Mouse (Mus musculus) left cerebral cortex, postnatal 36 days (tissue): ENCODE measurements around the gene Krba1. TPM values are rescaled to one million over a fixed set of nuclear protein-coding genes. Genes with fewer than 3 reads are reported as not detected.

Experiments
- DNase-seq, 2 experiments: peaks; one replicate each; pipeline ENCODE4 v3.0.0; 2021 to 2022; ENCODE audit warnings: low spot score in 2 of 2, mixed read lengths in 1 of 2
- intact Hi-C: fragments of 180-260 bp; cut with DNase I; formaldehyde crosslinking; loops from one replicate; pipeline ENCODE4 v1.15.1; 2025
- microRNA-seq: library from miRNA; unstranded; fragments of <30 nt; microRNA quantifications from one replicate; pipeline ENCODE4 v1.2.0, GENCODE M21; 2022
- total RNA-seq, 2 experiments: library from RNA; stranded (reverse); gene quantifications; 2 replicates each; pipeline ENCODE4 v1.2.3; 2021

Krba1 gene
- total RNA-seq, 2 experiments from 2014 or later: 39.0 to 47.2 TPM

DNA sequence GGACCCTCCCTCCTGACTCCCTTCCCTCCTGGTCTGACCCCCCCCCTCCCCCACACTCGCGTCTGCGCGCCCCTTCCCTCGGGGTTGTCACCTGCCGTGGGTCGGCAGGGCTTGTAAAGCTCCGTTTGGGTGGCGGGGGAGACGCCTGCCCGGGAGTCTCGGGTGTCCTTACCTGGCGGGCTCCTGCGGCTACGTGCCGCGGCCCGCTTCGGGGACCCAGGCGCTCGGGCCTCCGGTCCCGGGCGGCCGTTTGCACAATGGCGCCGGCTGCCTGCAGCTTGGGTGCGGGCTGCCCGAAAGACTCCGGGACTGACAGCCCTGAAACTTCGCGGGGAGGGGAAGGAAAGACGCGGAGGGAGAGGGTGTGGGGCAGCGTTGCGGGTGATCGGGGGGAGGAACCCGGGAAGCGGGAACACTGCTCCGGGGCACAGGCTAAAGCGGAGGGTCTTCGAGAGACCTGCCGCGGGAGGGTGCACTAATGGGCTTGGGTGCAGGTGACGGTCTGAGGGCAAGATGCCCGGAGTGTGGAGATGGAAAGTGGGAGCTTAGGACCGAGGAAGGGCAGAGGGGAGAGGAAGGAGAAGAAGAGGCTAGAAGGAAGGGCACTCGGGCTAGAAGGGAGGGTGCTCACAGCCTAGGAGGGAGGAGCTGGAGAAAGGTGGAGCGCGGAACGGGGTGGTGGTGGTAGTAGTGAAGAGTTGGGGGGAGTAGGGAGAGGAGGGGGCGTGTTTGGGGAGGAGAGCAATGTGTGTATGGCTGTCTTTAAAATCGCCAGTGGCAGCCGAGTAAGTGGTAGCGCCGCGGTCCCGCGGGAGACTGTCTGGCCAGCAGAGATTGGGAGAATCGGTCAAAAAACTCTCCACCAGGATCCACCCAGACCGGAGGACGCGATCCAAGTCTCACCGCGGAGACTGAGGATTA, 50.1 kb downstream of the Krba1 start, which contains the start of gene Zfp467:
Zfp467 (minus strand) TSS at position 645 of the 921 bp plus-strand sequence.
- intact Hi-C loops: loop anchor here (2.0 kb wide), 1 partner anchor 49 kb away; no protein-coding TSS in a partner anchor
- peak; percentile 37 to 45 for DNase-seq

DNA sequence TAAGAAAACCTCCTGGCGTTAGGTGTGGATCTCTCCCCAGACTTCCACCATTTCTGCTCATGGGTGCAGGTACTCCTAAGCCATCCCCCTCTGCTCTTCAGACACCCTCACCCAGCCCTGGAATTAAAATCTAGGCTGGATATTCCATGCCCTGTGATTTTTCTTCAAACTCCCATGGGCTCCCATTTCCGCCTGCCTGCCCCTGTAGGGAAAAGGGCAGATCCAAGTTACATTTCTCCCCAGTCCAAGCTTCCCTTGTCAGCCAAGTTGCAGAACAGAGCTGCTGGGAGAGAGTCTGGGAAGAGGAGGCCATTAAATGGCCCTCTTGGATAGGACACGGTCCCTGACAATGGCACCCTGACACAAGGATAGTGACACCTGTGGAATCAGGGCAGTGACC, 50.9 kb downstream of the Krba1 start:
- no peak for DNase-seq
- intact Hi-C loops: no loop called here

DNA sequence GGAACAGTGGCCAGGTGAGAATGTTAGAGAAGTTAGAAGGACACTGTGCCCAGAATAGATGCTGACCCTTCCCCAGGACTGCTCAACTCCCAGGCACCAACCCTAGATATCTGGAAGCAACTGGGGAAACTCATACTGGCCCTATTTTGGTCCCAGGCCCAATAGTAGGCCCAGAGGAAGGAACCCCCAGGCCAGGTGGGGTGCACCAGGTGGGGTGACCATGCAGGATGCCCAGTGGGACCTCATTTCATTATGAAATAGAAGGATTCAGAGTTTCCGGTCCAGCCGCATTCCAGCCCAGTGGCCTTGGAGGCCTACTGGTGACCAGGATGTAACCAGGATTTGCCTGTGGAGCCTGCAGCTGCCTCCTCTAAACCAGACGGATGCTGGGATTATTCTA, 51.5 kb downstream of the Krba1 start:
- intact Hi-C loops: no loop called here
- DNase-seq: no peak

DNA sequence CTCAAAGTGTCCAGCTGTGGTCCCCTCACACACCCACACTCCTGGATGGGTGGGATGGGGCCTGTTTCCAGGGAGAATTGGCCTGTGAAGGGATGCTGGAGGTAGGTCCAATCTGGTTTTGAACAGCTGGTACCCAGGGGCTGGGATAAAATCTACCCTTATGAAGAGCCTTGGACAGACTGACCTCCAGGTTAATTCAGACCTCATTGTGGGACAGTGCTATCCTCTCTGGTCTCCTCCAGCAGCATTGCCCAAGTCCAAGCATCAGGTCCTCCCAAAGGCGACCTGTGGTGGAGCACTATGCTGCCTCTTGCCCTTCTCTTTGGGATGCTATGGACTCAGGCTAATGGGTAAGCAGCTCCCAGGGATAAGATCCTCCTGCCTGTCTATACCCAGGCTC, 52.5 kb downstream of the Krba1 start, which contains the start of gene Sspo:
Sspo (plus strand) TSS at position 301 of the 400 bp plus-strand sequence.
- no peak for DNase-seq
- intact Hi-C loops: no loop called here

DNA sequence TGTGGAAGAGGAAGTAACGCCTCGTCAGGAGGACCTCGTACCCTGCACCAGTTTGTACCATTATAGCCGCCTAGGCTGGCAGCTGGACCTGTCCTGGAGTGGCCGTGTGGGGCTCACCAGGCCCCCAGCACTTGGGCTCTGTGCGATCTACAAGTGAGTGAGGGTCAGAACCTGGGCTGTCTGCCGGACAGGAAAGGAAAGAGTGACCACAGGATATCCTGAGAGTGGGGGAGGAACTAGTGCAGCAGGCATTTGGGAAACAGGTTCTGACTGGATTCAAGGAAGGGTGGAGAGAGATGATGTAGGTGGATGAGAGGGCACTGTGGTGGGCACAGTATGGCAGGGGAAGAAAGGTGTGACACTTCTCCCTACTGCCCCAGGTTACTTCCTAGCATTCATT, 53.1 kb downstream of the Krba1 start:
- intact Hi-C loops: no loop called here
- DNase-seq: no peak

DNA sequence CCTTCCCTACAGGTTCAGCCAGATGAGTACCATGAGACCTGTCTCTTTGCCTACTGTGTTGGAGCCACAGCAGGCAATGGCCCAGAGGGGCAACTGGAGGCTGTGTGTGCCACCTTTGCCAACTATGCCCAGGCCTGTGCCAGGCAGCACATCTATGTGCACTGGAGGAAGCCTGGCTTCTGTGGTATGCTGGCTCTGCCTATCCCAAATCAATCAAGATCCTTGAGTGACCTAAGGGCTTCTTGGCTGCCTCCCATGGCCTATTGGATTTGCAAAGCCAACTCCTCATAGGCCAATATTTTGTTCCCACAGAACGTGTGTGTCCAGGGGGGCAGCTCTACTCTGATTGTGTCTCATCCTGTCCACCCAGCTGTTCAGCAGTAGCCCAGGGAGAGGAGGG, 56.8 kb downstream of the Krba1 start:
- intact Hi-C loops: no loop called here
- no peak for DNase-seq

DNA sequence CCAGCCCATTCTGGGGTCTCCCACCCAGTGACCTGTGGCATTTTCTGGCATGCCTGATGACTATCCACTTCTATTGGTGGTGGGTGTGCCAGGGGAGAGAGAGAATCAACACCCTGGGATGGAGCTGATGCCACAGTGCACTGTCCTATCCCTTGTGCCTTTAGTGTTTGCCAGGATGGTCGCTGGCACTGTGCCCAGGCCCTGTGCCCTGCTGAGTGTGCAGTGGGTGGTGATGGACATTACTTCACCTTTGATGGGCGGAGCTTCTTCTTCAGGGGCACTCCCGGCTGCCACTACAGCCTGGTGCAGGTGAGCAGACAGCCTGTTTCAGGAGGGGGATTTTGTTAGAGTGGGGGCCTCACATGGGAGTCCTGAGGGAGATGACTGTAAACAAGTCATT, 57.4 kb downstream of the Krba1 start:
- no peak for DNase-seq
- intact Hi-C loops: no loop called here

DNA sequence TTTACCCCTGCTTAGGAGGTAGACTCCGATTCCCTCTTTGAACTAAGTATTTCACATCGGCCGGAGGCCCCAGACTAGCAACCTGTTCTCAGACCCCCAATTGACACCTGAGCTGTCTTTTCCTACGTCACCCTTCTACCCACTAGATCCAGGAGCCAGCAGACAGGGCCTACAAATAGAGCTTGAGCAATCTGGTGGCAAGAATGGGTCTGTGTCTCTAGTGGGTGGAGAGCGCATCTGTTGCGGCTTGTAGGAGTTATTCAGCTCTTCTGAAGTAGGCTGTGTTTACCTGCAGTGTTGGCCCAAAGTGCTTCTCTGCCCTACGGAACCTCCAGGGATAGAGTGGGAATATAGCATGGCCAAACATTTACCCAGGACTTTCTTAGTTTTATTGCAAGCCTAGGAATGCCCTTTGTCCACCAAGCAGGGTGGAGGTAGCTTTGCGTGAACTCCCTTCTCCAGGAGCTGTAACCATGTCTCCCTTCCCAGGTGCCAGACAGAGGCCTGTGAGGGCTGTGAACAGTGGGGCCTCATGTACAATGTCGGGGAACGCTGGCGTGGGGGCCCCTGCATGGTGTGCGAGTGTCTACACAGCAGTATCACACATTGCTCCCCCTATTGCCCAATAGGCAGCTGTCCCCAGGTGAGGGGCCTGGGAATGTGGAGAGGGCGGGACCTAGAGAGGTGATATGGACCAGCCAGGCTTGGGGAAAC, 69.7 kb downstream of the Krba1 start:
- intact Hi-C loops: no loop called here
- DNase-seq: peak; percentile 37 to 54

DNA sequence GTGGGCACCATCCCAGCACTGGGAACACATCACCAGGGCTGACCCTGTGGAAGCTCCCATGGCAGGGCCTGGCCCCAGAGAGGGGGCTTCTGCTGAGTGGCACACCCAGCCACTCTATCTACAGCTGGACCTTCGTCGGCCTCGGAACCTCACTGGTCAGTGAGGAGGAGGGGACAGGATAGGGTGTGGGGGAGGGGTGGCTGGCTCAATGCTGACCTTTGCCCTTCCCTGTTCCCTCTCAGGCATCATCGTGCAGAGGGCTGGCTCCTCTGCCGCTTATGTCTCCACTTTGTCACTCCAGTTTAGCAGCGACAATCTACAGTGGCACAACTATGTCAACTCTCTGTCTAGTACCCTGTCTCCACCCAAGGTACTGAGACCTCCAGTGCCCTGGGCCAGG, 71.3 kb downstream of the Krba1 start:
- intact Hi-C loops: no loop called here
- no peak for DNase-seq

DNA sequence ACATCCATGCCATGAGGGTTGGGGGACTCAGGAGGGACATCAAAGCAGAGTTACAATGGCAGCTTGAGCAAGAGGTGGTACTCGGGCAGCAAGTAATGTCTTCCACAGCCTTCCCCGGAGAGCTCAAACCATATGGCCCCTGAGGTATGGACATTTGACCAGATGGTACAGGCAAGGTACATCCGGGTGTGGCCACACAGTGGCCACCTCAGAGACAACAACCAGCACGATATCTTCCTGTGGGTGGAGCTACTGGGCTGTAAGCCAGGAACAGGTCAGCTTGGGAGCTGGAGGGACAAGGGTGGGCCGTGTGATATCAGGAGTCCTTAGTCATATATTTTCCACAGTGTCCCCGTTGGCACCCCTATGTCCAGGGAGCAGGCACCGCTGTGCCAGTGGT, 72.1 kb downstream of the Krba1 start:
- DNase-seq: no peak
- intact Hi-C loops: no loop called here

Small RNAs within 50 kb of the gene (microRNA-seq; reads per million reads assigned to microRNA genes)
- not detected for gene Gm24325

Other genes starting within 250 kb of the Krba1 start
- gene Zfp467, start 50.2 kb downstream of the Krba1 start, total RNA-seq: 10 to 100 TPM; 24.7 to 28.8 TPM
- 1 to 10 TPM; 1.0 to 1.2 TPM for gene Sspo, start 52.6 kb downstream of the Krba1 start, total RNA-seq
- 100 to 1,000 TPM; 418 to 471 TPM for gene Atp6v0e2, start 142.0 kb downstream of the Krba1 start, total RNA-seq
- gene Lrrc61, start 159.2 kb downstream of the Krba1 start, total RNA-seq: 10 to 100 TPM; 31.6 to 43.3 TPM
- gene Rarres2, start 177.2 kb downstream of the Krba1 start, total RNA-seq: 10 to 100 TPM; 12.5 to 13.1 TPM
- gene Gm45021, start 194.0 kb downstream of the Krba1 start, total RNA-seq: not detected
- gene Repin1, start 198.3 kb downstream of the Krba1 start, total RNA-seq: 10 to 100 TPM; 51.8 to 59.8 TPM
- not detected for gene Gm44965, start 198.4 kb downstream of the Krba1 start, total RNA-seq
- 1 to 10 TPM; 6.6 to 7.6 TPM for gene Zfp775, start 206.5 kb downstream of the Krba1 start, total RNA-seq
- gene AI854703, start 231.2 kb downstream of the Krba1 start, total RNA-seq: 10 to 100 TPM; 15.9 to 18.0 TPM